Mouse (Mus musculus) stomach, postnatal 0 days (tissue): ENCODE measurements around the gene Actb. TPM values are rescaled to one million over a fixed set of nuclear protein-coding genes. Genes with fewer than 3 reads are reported as not detected.
"Not testable (repeated sequence)": the region's sequence is repeated elsewhere in the genome, so short reads cannot be mapped to it uniquely, and the experiment has no call there.

Experiments
- ATAC-seq: fragments of 200-750 bp; cut with Nextera tagmentation; 2 replicates; pipeline ENCODE4 v1.8.0; 2017; ENCODE audit not compliant: low FRiP score, low TSS enrichment
- DNase-seq: peaks from one replicate; pipeline ENCODE4 v3.0.0-alpha.2; 2016; ENCODE audit warnings: low spot score
- H3K27ac ChIP-seq: fragments of 300-500 bp; sonication (generic); replicated peaks from 2 replicates; pipeline ENCODE4 v1.5.1; 2014; ENCODE audit warnings: mild to moderate bottlenecking, control low read depth
- H3K27me3 ChIP-seq: fragments of 300-500 bp; sonication (generic); 2 replicates; pipeline ENCODE4 v1.6.1; 2014; ENCODE audit warnings: low read length; ENCODE audit not compliant: control insufficient read depth, insufficient read depth
- H3K36me3 ChIP-seq: fragments of 300-500 bp; sonication (generic); 2 replicates; pipeline ENCODE4 v1.6.1; 2014; ENCODE audit warnings: low read length, mixed read lengths; ENCODE audit not compliant: control insufficient read depth, insufficient read depth
- H3K4me1 ChIP-seq: fragments of 300-500 bp; sonication (generic); replicated peaks from 2 replicates; pipeline ENCODE4 v1.6.1; 2014; ENCODE audit warnings: antibody characterized with exemption; ENCODE audit not compliant: control insufficient read depth, insufficient read depth
- H3K4me2 ChIP-seq: fragments of 300-500 bp; sonication (generic); replicated peaks from 2 replicates; pipeline ENCODE4 v1.6.1; 2014; ENCODE audit warnings: low read depth, mild to moderate bottlenecking, control low read depth, moderate library complexity
- H3K4me3 ChIP-seq: fragments of 300-500 bp; sonication (generic); 2 replicates; pipeline ENCODE4 v1.5.1; 2014; ENCODE audit warnings: low read depth, low read length, control low read depth
- H3K9ac ChIP-seq: fragments of 300-500 bp; sonication (generic); 2 replicates; pipeline ENCODE4 v1.6.1; 2014; ENCODE audit warnings: mild to moderate bottlenecking, low read length, control low read depth, mixed read lengths
- H3K9me3 ChIP-seq: fragments of 300-500 bp; sonication (generic); 2 replicates; pipeline ENCODE4 v1.6.1; 2016; ENCODE audit warnings: low read length; ENCODE audit not compliant: control insufficient read depth
- CTCF ChIP-seq: IDR thresholded peaks from 2 replicates; pipeline ENCODE4 v1.5.1; 2016; ENCODE audit warnings: antibody characterized with exemption, low read depth, mild to moderate bottlenecking, moderate library complexity
- EP300 ChIP-seq: optimal IDR thresholded peaks from 2 replicates; pipeline ENCODE3; 2016; ENCODE audit warnings: antibody characterized with exemption
- WGBS: fragments of 180-500 bp; shearing (Covaris S2); extraction: QIAGEN DNeasy Blood & Tissue Kit; methylation state at CpG from one replicate; pipeline ENCODE4 v1.1.7; 2014; 5-methylcytosine and 5-hydroxymethylcytosine counted together
- polyA plus RNA-seq: library from polyadenylated mRNA; unstranded; fragments of >200 nt; fragmentation: Nextera tagmentation; extraction: Ambion mirVana; gene quantifications from 2 replicates; pipeline ENCODE4 v1.2.1, GENCODE M21; 2015

The Actb gene
- polyA plus RNA-seq, 1 experiment from 2014 or later = 16,187 TPM

- not testable (repeated sequence) for H3K9me3 ChIP-seq, H3K4me1 ChIP-seq, ATAC-seq, H3K9ac ChIP-seq, H3K4me2 ChIP-seq, DNase-seq, H3K4me3 ChIP-seq, H3K27ac ChIP-seq, H3K27me3 ChIP-seq
- H3K36me3 ChIP-seq = peaks cover 18% of the 10 kb centered on the region
- TF ChIP-seq CTCF = peak; percentile 29; the same call in 1 of the 2 replicates
- WGBS = 84% methylated on average over 3 of the region's 3 CpGs
Measured at GRCm38 (mm10) chr5:142887533-142887932, 19.0 kb downstream of the Actb start.

- H3K4me1 ChIP-seq = no peaks in the 10 kb centered on the region
- no peaks in the 10 kb centered on the region for H3K27me3 ChIP-seq
- H3K4me3 ChIP-seq = no peak overlapping the region
- peaks cover 18% of the 10 kb centered on the region for H3K36me3 ChIP-seq
- 92% methylated on average over 20 of the region's 20 CpGs for WGBS
- H3K27ac ChIP-seq = no peak overlapping the region
- TF ChIP-seq EP300 = no peak
- TF ChIP-seq CTCF = no peak
- H3K9ac ChIP-seq = no peak overlapping the region
- no peak overlapping the region for H3K4me2 ChIP-seq
- ATAC-seq = no peak
- H3K9me3 ChIP-seq = no peaks in the 10 kb centered on the region
- no peak for DNase-seq
Measured at GRCm38 (mm10) chr5:142886761-142887160, 19.8 kb downstream of the Actb start.

- peaks cover 18% of the 10 kb centered on the region for H3K36me3 ChIP-seq
- ATAC-seq (no peak), DNase-seq (no peak)
- no peak overlapping the region for H3K9ac ChIP-seq
- no peak overlapping the region for H3K27ac ChIP-seq
- no peaks in the 10 kb centered on the region for H3K27me3 ChIP-seq
- H3K4me2 ChIP-seq = no peak overlapping the region
- H3K4me3 ChIP-seq = no peak overlapping the region
- no peaks in the 10 kb centered on the region for H3K4me1 ChIP-seq
- WGBS = 94% methylated on average over 19 of the region's 19 CpGs
- no peaks in the 10 kb centered on the region for H3K9me3 ChIP-seq
- TF ChIP-seq EP300 = no peak
- no peak for TF ChIP-seq CTCF
Measured at GRCm38 (mm10) chr5:142886181-142886580, 20.4 kb downstream of the Actb start.

GRCm38 (mm10) chr5:142882471-142882870 lies 24.1 kb downstream of the Actb start:
- ATAC-seq = no peak
- Histone ChIP-seq H3K9ac (no peak overlapping the region), H3K36me3 (peaks cover 25% of the 10 kb centered on the region), H3K27me3 (no peaks in the 10 kb centered on the region), H3K4me2 (no peak overlapping the region), H3K9me3 (no peaks in the 10 kb centered on the region), H3K4me3 (no peak overlapping the region), H3K27ac (no peak overlapping the region), H3K4me1 (no peaks in the 10 kb centered on the region)
- TF ChIP-seq EP300 (no peak), CTCF (no peak)
- WGBS = 89% methylated on average over 11 of the region's 11 CpGs
- DNase-seq = no peak

- no peak overlapping the region for H3K9ac ChIP-seq
- ATAC-seq (no peak), DNase-seq (no peak)
- no peak overlapping the region for H3K27ac ChIP-seq
- H3K36me3 ChIP-seq = peaks cover 25% of the 10 kb centered on the region
- 76% methylated on average over 8 of the region's 8 CpGs for WGBS
- no peaks in the 10 kb centered on the region for H3K27me3 ChIP-seq
- no peak overlapping the region for H3K4me3 ChIP-seq
- no peaks in the 10 kb centered on the region for H3K9me3 ChIP-seq
- no peaks in the 10 kb centered on the region for H3K4me1 ChIP-seq
- no peak overlapping the region for H3K4me2 ChIP-seq
- TF ChIP-seq EP300 (no peak), CTCF (no peak)
Measured at GRCm38 (mm10) chr5:142881936-142882335, 24.6 kb downstream of the Actb start.

GRCm38 (mm10) chr5:142880806-142881516 lies 25.6 kb downstream of the Actb start:
- Histone ChIP-seq H3K27me3 (no peaks in the 10 kb centered on the region), H3K9ac (no peak overlapping the region), H3K27ac (0 out of 2 replicates have a peak overlapping the region, but pooled peaks have one; percentile 13), H3K4me1 (no peaks in the 10 kb centered on the region), H3K9me3 (no peaks in the 10 kb centered on the region), H3K36me3 (peaks cover 17% of the 10 kb centered on the region), H3K4me3 (no peak overlapping the region), H3K4me2 (no peak overlapping the region)
- 40% methylated on average over 13 of the region's 13 CpGs for WGBS
- DNase-seq = no peak
- no peak for ATAC-seq
- TF ChIP-seq EP300 (no peak), CTCF (no peak)
